Mouse (Mus musculus) adipocyte (in vitro differentiated cells): ENCODE measurements around the gene Diexf.

ENCODE experiments used
- DNase-seq: peaks from one replicate; pipeline ENCODE4 v3.0.0-alpha.2; 2016; ENCODE audit warnings: low spot score

Diexf gene

DNA sequence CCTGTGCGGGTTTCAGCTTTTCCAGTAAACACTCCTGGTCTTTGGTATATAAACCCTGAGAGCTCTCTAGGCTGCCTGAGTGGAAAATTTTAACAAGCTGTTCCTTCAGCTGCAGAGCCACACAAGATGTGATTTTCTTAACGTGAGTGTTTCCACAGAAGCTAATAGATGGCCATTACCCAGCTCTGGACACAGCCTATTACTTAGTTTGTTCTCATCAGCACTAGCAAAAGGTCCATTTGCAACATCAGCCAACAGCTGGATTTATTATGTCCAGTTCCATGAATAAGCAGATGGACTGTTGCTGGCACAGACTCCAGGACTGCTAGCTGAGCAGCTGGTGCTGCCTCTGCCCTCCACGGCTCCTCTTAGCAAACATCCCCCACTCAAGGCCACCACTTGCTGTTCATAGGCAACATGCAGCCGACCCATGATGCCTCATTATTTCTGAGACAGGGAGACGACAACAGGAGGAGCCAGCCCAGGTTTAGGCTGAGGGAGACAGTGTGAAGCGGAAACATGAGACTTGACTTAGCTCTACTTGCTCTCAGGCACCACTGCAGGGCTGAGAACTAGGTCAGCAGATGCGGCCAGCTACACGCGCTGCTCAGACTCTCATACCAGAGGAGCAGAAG is 43.1 kb downstream of the Diexf start:
- peak; percentile 89 for DNase-seq

DNA sequence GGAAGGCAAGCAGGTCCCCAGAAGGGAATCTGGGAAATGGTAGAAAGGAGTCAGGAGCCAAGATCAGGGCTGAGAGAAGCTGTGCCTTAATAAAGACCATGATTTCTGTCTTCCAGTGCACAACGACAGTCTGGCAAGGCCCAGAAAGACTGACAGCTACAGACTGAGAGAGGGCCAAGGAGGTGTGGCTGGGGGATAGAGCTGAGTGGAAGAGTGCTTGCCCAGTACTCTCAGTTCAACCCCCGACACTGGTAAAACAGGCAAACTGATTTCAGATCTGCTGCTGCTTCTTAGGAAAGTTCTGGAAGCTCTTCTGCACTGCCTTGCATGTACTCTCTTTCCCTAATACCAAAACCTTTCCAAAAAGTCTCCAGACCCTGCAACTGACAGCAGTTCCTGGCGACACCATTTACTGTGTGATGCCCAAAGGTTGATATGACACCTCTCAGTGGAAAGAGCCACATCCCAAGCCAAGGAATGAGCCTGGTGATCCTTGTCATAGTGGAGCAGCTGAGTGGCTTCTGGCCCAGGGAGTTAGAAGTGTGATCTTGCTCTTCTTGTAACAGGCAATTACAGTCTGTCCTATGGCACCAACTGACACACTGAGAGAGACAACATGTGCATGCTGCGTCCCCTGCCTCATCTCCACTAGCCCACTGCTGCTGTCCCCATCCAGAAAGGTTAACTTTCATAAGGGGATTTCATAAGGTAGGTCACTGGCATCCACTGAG is 43.8 kb downstream of the Diexf start:
- peak; percentile 65 for DNase-seq

DNA sequence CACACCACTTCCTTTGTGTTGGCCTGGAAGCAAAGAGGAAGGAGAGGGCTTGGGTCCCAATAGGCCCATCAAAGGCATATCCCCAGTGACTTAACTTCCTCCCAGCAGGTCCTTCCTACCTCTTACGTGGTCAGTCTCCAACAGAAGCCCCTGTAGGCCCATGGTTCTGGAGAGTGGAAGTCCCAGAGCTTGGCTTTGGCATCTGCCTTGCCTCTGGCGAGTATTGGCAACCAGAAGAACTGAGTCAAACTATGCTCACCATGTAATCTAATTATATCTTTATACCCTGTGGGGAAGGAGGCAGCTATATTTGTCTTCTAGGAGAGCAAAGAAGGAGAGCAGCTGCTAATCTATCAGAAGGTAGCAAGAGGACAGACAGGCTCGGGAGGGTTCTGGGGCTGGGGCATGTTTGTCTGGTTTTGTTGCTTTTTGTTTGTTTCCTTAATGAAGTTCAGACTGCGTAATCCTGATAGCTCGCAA is 44.5 kb downstream of the Diexf start:
- peak; percentile 17 for DNase-seq

DNA sequence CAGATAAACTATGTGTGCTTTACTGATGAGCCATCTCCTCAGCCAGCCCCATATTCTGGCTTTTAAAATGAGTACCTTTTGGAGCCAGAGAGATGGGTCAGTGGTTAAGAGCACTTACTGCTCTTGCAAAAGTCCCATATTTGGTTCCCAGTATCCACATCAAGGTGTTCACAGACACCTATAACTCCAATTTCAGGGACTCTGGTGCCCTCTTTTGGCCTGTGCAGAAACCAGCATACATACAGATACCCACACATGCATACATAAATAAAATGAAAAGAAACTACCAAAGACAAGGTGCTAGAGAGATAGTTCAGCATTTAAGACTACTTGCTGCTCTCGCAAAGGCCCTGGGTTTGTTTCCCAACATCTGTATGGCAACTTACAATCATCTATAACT is 46.1 kb downstream of the Diexf start:
- no peak for DNase-seq

DNA sequence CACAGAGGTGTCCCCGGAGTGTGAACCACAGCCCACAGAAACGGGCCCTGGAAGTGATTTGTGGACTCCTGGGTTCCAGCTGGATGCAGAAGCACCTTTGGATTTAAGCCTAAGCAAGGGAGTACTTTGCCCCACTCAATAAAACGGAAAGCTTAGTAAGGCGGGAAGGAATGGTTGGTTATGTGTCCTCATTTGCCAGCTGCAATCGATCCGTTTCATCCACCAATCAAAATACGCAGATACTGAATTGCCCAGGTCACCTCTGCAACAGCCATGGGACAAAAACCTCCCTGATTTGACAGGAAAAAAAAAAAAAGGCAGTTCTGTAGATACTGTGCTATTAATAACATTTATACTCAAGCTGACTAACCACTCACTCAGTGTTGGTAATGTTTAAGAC is 47.0 kb downstream of the Diexf start:
- peak; percentile 18 for DNase-seq

DNA sequence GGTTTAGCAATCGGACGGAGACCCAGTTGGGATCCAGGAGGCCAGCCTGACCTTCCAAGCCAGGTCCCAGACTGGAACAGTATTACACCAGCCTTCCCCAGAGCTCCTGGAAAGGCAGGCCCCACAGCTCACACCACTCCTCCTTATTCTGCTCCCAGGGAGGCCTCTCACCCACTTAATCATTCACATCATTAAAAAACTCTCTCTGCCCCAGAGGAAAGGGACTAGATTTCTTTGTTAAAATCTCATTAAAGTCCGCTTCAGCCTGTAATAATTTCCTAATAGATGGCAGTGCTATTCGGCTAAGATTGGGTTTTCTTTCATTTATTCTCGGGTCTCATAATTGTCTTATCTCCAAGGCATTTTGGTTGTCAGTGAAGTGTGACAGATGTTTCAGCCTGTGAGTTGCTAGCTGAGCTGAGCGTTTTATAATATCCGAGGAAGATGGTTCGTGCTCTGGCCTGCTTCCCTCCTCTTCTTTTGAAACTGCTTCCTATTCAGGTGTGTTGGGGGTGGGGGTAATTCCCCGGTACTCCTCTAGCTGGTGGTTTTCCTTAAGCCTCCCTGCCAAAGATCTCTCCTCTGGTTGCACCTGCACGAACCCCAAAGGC is 47.7 kb downstream of the Diexf start:
- DNase-seq: peak; percentile 69

DNA sequence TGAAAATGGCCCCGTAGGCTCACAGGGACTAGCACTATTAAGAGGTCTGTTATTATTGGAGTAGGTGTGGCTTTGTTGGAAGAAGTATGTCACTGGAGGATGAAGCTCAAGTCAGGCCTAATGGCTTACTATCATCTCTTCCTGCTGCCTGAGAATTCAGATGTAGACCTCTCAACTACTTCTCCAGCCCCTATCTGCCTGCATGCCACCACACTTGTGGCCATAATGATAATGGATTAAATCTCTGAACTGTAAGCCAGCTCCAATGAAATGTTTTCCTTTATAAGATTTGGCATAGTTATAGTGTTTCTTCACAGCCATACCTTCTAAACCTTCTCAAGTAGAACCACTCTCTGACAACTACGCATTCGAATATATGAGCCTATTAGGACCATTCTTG is 67.5 kb downstream of the Diexf start:
- DNase-seq: no peak

DNA sequence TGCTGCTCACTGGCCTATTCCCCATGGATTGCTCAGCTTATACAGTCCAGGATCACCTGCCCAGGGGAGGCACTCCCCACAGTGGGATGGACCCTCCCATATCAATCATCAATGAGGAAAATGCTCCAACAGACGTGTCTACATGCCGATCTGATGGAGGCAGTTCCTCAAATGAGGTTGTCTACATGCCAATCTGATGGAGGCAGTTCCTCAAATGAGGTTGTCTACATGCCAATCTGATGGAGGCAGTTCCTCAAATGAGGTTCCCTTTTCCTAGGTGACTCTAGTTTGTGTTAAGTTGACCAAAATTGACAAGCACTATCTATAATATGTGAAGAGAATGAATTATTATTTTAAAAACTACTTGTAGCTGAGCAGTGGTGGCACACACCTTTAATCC is 69.9 kb downstream of the Diexf start:
- no peak for DNase-seq

DNA sequence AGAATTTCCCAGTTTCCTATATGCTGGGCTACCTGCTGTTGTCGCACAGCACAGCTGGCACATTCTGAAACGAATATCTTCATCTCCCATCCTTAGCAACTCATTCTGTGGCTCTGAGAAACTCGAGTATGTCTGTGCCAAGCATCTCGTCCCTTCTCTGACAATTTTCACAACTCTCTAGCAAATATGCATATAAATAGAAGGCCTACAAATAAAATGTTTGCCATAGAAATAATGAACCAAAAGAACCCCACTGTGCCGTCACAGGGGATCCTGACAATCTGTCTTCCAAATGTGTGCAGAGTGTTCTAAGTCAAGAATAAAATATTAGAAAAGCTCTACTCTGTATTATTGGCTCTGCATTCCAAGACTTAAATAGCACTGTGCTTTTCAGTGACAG is 70.5 kb downstream of the Diexf start:
- DNase-seq: no peak

DNA sequence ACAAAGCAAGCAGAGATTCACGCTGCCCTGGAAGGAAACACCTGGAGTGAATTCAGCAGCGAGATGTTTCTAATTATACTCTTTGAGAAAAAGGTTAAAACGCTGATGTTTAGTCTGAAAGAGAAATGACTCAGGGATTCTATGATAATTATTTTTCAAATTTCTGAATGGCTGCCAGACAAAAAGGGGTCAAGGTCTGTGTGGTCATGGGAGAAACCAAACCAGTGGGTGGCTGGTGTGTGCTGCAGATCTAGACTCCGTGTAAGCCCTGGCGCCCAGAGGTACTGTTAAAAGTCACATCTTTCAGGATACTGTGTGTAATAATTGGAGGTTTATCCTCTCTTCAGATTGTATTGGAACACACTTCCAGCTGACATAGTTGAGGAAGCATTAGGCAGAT is 75.7 kb downstream of the Diexf start:
- no peak for DNase-seq

DNA sequence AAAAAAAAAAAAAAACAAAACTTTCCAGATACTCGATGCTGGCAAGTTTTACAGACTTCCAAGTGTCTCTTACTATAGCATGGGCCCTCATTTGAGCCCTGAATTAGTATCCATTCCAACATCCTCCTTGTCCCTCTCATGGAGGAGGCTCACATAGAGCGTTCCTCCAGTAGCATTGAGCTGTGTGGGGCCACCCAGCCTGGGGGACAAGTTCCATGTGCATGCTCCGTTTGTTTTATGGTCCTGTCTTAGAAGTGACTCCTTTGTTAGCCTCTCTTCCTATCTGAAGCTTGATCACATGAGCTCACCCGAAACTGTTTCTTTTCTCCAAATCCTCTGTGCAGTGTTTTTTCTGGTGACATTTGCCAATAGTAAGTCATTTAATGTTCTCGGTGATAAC is 77.0 kb downstream of the Diexf start:
- no peak for DNase-seq

DNA sequence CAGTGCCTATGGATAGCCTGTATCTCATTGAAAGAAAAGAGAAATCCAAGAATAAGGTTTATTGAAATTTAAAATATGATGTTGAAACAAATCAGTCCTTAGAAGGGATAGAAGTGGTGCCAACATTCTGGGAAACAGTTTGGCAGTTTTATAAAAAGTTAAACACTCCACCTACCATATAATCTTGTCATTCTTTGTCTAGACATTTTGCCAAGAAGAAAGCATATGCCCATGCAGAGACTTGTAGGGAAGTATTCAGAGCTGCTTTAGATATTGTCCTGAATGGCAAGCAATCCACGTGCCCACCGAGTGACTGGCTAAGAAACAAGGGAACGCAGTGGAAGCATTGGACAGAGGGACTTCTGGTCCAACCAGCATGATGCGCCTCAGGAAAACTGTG is 82.5 kb downstream of the Diexf start:
- no peak for DNase-seq

DNA sequence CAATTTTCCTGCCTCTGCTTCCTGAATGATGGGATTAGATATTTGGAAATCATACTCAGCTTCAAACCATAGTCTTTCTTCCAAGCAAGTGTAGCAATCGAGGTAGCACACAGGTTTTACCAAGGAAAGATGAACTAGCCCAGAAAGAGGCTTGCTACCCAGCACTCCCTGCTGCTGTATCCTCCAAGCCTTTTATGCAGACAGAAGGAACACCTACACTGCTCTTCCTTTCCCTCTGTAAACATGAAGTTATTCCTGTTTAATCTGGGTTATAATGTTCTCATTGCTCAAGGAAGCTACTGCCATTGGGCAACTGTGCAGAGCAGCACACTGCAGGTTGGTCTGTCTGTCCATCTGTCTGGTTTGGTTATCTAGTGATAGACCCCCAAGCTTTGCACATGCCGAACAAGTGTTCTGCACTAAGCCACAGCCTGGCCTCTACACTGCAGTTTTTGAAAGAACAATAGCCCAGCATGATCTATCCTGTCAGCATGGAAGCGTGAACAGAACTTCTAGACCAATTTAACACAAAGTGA is 87.2 kb downstream of the Diexf start:
- DNase-seq: no peak
